Mouse (Mus musculus) kidney, postnatal 25 days (tissue): Measurements from ENCODE around the gene A730049H05Rik.

Experiments
- DNase-seq, 2 experiments: peaks; one replicate each; pipeline ENCODE4 v3.0.0; 2021; ENCODE audit warnings: mixed read lengths in 2 of 2

A730049H05Rik gene

GRCm38 (mm10) chr6:92816311-92816751 is at the start of gene A730049H05Rik:
Gene A730049H05Rik (plus strand): TSS chr6:92816478.
- DNase-seq: peak; percentile 38 to 56

DNA sequence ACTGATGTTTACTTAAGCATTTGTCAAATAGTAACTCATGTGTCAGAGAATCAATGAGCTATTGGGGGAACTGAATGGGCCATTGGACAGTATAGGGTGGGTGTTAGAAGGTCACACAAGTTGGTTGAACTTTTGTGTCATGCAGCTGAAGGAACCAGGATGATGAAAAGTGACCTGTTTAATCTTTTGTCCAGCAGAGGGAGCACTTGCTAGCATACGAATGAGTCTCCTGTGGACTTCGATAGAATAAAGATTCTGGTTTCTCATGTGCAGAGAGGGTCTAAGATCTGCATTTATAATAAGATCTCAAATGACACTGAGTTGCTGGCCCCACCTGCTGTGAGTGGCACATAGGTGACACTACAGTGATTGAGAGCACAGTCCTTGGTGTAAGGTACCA is 39.9 kb upstream of the A730049H05Rik start:
- DNase-seq: peak in 1 of 2 experiments; percentile 59

DNA sequence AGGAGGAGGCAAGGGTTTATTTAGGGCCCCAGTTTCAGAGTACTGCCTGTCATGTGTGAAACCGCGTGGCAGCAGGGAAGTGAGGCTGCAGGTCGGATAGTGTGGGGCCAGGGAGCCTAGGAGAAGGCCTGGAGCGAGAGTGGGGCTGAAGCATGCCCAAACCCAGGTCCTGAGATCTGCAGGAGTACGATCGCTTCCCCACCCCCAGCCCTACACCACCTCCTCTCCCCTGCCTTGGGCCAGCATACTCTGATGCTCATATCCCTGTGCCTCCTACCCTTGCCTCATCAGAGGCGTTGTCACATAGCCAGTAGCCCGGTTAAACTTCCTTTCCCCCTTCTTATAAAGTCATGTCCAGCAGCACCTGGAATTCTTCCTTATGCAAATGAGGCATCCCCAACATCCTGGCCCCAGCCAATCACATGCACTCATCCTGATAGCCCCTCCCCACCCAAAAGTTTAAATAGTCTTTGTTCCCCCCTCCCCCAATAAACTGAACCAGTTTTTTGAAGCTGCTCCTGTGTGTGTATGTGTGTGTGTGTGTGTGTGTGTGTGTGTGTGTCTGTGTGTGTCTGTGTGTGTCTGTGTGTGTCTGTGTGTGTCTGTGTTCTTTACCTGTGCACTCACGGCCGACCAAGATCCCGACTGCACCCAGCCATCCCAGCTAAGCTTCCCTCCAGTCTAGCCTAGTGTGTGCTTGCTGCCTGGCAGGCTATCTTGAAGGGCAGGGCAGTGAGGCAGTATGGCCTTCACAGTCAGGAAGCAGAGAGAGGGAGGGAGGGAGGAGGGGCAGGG is 36.9 kb upstream of the A730049H05Rik start:
- DNase-seq: peak; percentile 10 to 50

DNA sequence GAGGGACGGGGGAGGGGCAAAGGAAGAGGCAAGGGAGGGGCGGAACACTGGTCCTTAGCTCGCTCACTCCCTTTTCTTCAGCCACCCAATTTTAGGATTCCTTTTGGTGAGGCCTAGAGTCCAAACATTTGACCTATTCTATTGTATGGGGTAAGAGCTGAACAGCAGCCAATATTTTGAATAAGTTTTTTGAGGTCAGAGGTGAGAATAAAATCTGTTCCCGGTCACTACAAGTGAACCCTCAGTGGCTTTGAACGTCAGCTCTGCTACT is 36.4 kb upstream of the A730049H05Rik start:
- no peak for DNase-seq

DNA sequence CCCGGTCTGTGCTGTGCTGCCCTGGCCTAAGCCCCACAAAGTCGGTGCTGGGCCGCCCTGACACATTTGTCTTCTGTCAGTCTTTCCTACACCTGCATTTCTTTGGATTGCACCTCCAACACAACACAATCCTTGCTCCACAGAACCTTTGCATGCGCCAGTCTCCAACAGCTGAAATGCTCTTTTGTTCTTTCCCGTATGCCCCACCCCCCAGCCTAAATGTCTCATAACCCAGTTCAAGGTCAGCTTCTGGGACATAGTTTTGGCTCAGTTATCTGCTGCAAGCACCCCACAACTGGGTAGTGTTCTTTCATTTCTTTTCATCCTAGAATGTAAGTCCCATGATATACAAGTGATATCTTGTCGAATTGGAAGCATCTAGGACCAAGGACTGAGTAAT is 34.8 kb upstream of the A730049H05Rik start:
- no peak for DNase-seq

- DNase-seq: peak in 1 of 2 experiments; percentile 75
Measured at GRCm38 (mm10) chr6:92784782-92785181, 31.5 kb upstream of the A730049H05Rik start.

DNA sequence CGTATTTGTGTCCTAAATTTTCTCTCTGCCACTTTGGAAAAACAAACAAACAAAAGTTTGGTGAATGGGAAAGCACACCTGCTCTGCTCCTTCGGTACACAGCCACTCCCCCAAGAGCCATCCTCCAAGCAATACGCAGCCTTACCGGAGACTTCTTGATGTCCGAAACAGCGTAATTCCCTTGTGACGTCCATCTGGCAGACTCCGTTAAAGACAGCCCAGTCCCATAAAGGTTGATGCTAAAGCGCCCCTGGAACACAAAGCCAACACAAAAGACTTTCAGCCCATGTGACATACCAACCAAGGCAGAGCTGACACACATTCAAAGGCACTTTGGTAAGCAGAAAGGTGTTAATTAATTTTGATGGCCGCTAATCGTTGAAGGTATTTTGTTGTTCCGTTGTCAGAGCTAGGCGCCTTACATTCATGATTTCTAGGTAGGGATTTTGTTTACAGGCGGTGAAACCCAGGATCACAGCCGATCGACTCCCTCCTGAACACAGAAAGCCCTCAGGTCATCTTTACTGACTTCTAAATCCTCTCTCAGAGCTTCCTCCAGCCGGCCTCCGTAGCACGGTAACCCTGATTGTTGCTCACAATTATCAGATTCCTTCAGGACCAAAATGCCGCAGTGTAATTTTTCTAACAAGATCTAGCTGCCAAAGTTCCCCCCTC is 29.4 kb upstream of the A730049H05Rik start:
- no peak for DNase-seq

DNA sequence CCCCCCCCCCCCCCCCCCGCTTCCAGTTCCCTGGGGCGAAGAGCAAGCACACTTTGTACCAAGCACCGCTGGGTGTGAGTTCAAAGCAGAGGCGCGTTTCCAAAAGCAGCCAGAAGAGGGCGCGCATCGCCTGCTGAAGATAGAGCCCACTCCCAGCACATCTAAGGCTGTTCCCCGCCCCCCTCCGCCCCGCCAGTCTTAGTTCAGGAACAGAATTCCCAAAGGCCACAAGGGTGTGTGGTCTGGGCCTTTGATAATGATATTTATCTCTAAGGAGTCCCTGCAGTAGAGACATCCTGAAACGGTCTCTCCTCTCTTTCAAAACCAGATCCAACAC is 28.9 kb upstream of the A730049H05Rik start:
- DNase-seq: peak; percentile 94 to 97

GRCm38 (mm10) chr6:92793804-92794203 is 22.5 kb upstream of the A730049H05Rik start:
- no peak for DNase-seq

- DNase-seq: no peak
Measured at GRCm38 (mm10) chr6:92801462-92801861, 14.8 kb upstream of the A730049H05Rik start.

GRCm38 (mm10) chr6:92802421-92802820 is 13.9 kb upstream of the A730049H05Rik start:
- DNase-seq: no peak

GRCm38 (mm10) chr6:92803213-92803612 is 13.1 kb upstream of the A730049H05Rik start:
- peak; percentile 42 to 66 for DNase-seq

GRCm38 (mm10) chr6:92804254-92804971 is 11.9 kb upstream of the A730049H05Rik start:
- no peak for DNase-seq

GRCm38 (mm10) chr6:92809818-92810217 is 6.5 kb upstream of the A730049H05Rik start:
- no peak for DNase-seq

GRCm38 (mm10) chr6:92810628-92811027 is 5.7 kb upstream of the A730049H05Rik start:
- DNase-seq: no peak

DNA sequence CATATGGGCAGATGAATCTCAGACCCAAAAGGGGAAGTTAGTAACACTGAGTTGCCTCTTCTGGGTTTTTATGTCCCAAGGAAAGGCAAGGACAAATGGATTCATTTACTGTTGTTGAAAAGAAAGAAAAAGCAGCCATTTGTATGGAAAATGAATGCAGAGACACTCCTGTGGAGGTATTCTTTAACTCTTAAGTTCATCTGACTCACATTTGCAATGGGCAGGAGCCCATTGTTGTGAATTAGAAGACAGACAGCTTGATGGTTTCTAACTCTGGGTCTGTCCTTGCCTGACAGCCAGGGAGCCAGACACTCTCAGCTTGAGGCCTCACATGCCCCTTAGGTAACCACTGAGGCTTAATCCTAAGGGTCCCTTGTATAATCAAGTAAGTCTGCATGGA is 4.7 kb upstream of the A730049H05Rik start:
- no peak for DNase-seq

DNA sequence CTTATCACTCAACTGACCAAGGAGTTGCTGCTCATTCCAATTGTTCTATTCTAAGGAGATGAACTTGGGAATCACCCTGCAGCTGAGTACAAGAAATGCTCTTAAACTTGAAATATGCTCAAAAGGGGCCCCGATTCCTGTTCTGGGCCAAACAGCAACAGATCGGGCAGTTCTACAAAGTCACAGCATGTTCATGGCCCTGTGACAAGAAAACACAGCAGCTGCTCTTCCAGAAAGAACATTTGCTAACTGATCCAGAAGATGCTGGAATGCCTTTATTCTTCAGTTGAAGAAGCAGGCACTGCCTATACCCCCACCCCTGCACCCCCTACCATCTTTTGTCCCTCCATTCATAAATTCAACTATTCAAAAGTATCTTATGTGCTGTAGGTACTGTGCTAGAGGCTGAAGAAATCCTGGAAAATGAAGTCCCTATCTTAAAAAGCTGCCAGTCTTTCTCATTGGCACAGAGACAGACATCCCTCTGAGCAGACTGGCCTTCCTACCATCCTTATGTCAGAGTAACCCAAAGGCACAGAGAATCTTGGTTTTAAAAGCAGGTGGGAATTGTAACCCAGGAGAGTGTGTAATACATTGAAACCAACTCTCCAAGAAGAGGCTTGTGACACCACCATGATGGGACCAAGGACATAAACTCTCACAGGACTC is 3.4 kb upstream of the A730049H05Rik start:
- peak; percentile 37 to 59 for DNase-seq

DNA sequence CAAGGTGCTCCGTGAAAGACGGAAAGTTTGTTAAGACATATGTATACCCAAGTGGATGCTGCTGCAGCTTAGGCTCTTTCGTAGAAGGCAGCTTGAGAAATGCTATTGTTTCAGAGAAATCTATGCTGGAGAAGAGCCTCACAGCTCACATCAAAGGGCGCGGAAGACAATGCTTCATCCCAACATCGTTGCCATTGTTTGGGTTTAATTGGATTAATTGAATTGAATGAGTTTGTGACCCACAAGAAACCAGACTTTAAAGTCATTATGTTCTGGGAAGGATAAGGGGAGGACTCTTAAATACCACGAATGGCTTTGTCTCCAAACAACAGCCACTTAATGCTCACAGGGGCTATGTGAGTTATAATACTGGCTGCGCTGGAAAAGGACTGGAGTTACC is 1.4 kb downstream of the A730049H05Rik start:
- DNase-seq: no peak

- DNase-seq: no peak
Measured at GRCm38 (mm10) chr6:92821606-92822005, 5.3 kb downstream of the A730049H05Rik start.

DNA sequence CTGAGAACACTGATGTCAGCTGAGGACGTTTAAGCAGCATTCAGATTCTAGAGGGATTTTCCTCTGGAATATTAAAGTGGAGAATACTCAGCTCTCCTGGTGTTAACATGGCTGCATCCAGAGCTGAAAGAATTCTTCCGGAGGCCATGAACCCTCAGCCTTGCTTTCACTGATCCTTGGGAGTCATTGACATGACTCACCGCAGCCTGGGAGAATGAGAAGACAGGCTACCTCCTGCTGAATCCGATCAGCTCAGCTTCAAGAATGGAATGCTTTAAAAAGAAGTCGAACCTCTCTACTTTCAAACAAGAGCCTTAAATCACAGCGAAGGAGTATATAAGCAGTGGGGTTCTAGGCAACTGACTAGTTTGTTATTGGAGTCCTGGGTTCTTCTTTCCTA is 5.7 kb downstream of the A730049H05Rik start:
- no peak for DNase-seq

GRCm38 (mm10) chr6:92823991-92824390 is 7.7 kb downstream of the A730049H05Rik start:
- peak; percentile 15 to 43 for DNase-seq

- no peak for DNase-seq
Measured at GRCm38 (mm10) chr6:92826561-92826960, 10.3 kb downstream of the A730049H05Rik start.

DNA sequence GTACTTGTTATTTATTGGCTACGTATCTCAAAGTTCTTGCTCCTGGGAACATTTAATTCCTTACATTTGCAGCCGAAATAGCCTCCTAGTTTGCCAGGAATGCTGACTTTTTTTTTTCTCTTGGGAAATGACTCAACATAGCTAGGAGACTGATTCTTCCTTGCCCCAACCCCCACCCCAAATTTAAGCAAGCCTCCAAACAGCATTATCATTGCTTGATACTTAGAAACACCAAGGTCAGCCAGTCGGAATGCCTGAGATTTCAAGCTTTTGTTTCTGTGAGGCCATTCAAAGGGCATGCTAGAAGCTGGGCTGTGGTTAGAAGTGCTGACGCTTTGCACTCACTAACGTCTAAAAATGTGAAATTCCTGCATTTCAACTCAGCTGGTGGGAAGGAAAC is 11.1 kb downstream of the A730049H05Rik start:
- peak; percentile 24 to 48 for DNase-seq
